Mouse (Mus musculus) intestine, postnatal 0 days (tissue): ENCODE measurements around the gene Shisa8. TPM values are rescaled to one million over a fixed set of nuclear protein-coding genes. Genes with fewer than 3 reads are reported as not detected.
A peak's percentile ranks its signal among the peaks of the same experiment; 100 is the strongest.

Source experiments
- ATAC-seq: fragments of 200-750 bp; cut with Nextera tagmentation; 2 replicates; pipeline ENCODE4 v1.8.0; 2017; ENCODE audit warnings: mild to moderate bottlenecking, moderate TSS enrichment, moderate library complexity
- H3K27ac ChIP-seq: fragments of 300-500 bp; sonication (generic); 2 replicates; pipeline ENCODE4 v1.5.1; 2014; ENCODE audit warnings: mild to moderate bottlenecking, low read depth, low read length, moderate library complexity
- H3K27me3 ChIP-seq: fragments of 300-500 bp; sonication (generic); replicated peaks from 2 replicates; pipeline ENCODE4 v1.6.1; 2014; ENCODE audit warnings: low read length, mixed read lengths; ENCODE audit not compliant: control insufficient read depth, insufficient read depth
- H3K36me3 ChIP-seq: fragments of 300-500 bp; sonication (generic); 2 replicates; pipeline ENCODE4 v1.6.1; 2014; ENCODE audit warnings: mild to moderate bottlenecking, moderate library complexity; ENCODE audit not compliant: control insufficient read depth, insufficient read depth
- H3K4me1 ChIP-seq: fragments of 300-500 bp; sonication (generic); replicated peaks from 2 replicates; pipeline ENCODE4 v1.6.1; 2014; ENCODE audit warnings: antibody characterized with exemption, low read length, mixed read lengths; ENCODE audit not compliant: control insufficient read depth, insufficient read depth
- H3K4me2 ChIP-seq: fragments of 300-500 bp; sonication (generic); replicated peaks from 2 replicates; pipeline ENCODE4 v1.6.1; 2014; ENCODE audit warnings: low read depth, mild to moderate bottlenecking, moderate library complexity
- H3K4me3 ChIP-seq: fragments of 300-500 bp; sonication (generic); 2 replicates; pipeline ENCODE4 v1.5.1; 2014; ENCODE audit warnings: low read depth, low read length
- H3K9ac ChIP-seq: fragments of 300-500 bp; sonication (generic); 2 replicates; pipeline ENCODE4 v1.6.1; 2014; ENCODE audit warnings: mild to moderate bottlenecking, low read depth, low read length
- H3K9me3 ChIP-seq: fragments of 300-500 bp; sonication (generic); 2 replicates; pipeline ENCODE4 v1.6.1; 2016; ENCODE audit warnings: mixed run types; ENCODE audit not compliant: control insufficient read depth
- CTCF ChIP-seq: sonication (generic); IDR thresholded peaks from 2 replicates; pipeline ENCODE4 v1.5.1; 2016; ENCODE audit warnings: low read depth, mild to moderate bottlenecking, control low read depth, antibody characterized with exemption, moderate library complexity
- WGBS: fragments of 180-500 bp; shearing (Covaris S2); extraction: QIAGEN DNeasy Blood & Tissue Kit; methylation state at CpG from one replicate; pipeline ENCODE4 v1.1.7; 2014; 5-methylcytosine and 5-hydroxymethylcytosine counted together
- microRNA counts: library from miRNA; unstranded; fragments of <30 nt; microRNA quantifications from one replicate; lab custom pipeline; 2016
- microRNA-seq: library from miRNA; unstranded; fragments of <30 nt; microRNA quantifications from one replicate; pipeline ENCODE4, GENCODE M21; 2016
- polyA plus RNA-seq: library from polyadenylated mRNA; unstranded; fragments of >200 nt; fragmentation: Nextera tagmentation; extraction: Ambion mirVana; gene quantifications from 2 replicates; pipeline ENCODE4 v1.2.1, GENCODE M21; 2015

The Shisa8 gene
- polyA plus RNA-seq, 1 experiment from 2014 or later = not detected

DNA sequence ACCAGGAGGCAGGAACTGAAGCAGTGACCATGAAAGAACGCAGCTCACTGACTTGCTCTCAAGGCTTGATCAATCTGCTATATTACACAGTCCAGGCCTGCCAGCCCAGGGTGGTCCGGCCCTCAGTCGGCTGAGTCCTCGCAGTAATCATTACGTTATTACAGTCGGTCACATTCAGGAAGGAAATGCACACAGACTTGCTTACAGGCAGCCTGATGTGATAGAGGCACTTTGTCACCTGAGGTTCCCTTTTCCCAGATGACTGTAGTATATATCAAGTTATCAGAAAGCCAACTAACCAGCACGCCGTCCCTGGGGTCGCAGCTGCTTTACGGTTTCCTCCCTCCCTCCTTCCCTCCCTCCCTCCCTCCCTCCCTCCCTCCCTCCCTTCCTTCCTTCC is 55.7 kb downstream of the Shisa8 start:
- Histone ChIP-seq H3K27me3 (no peaks in the 10 kb centered on the region), H3K9me3 (no peaks in the 10 kb centered on the region), H3K27ac (no peak overlapping the region), H3K36me3 (no peaks in the 10 kb centered on the region), H3K4me1 (peaks cover 21% of the 10 kb centered on the region), H3K9ac (no peak overlapping the region), H3K4me2 (no peak overlapping the region), H3K4me3 (no peak overlapping the region)
- 48% methylated on average over 10 of the region's 10 CpGs for WGBS
- ATAC-seq = no peak
- TF ChIP-seq CTCF = no peak

DNA sequence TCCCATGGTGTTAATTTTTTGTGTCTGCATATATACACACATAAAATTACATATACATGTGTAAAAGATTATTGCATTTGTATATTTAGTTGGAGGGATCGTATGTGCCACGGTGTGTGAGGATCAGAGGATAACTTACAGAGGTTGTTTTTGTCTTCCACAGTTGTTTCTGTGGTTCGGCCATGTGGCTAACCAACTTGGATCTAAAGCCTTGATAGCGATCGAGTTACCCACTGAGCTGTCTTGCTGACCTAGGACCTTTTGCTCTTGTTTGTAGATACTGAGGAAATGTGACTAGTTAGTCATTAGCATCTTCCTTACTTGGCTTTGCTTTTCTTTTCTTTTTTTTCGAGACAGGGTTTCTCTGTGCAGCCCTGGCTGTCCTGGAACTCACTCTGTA is 56.3 kb downstream of the Shisa8 start:
- no peak overlapping the region for H3K4me3 ChIP-seq
- TF ChIP-seq CTCF = no peak
- no peaks in the 10 kb centered on the region for H3K36me3 ChIP-seq
- no peak for ATAC-seq
- no peaks in the 10 kb centered on the region for H3K9me3 ChIP-seq
- 79% methylated on average over 6 of the region's 6 CpGs for WGBS
- no peaks in the 10 kb centered on the region for H3K27me3 ChIP-seq
- no peak overlapping the region for H3K9ac ChIP-seq
- no peak overlapping the region for H3K27ac ChIP-seq
- H3K4me2 ChIP-seq = no peak overlapping the region
- peaks cover 18% of the 10 kb centered on the region for H3K4me1 ChIP-seq

MicroRNAs within 50 kb of the gene (microRNA counts, 519-probe panel; counts per million panel counts)
- 3,324 counts per million, percentile 38 among the panel's probes with 10 or more counts for microRNA mmu-miR-33 (lab: Ali Mortazavi, UCI)

Small RNA genes lying within 50 kb of the gene (microRNA-seq; reads per million reads assigned to microRNA genes)
- 91.8 reads per million, percentile 47 among the genes with 10 or more reads in this experiment for gene Mir33

Other genes starting within 250 kb of the Shisa8 start
- not detected in 2 replicates for gene 1700029P11Rik, start 232.3 kb downstream of the Shisa8 start, polyA plus RNA-seq
- gene Xrcc6, start 225.0 kb downstream of the Shisa8 start, polyA plus RNA-seq = 22.6 and 23.2 TPM in 2 replicates
- 10.0 and 12.1 TPM in 2 replicates for gene Desi1, start 179.0 kb downstream of the Shisa8 start, polyA plus RNA-seq
- gene Snu13, start 165.2 kb downstream of the Shisa8 start, polyA plus RNA-seq = 86.1 and 99.0 TPM in 2 replicates
- not detected in 2 replicates for gene 4930407I10Rik, start 153.7 kb downstream of the Shisa8 start, polyA plus RNA-seq
- gene Mei1, start 142.8 kb downstream of the Shisa8 start, polyA plus RNA-seq = not detected in 2 replicates
- 3.5 and 4.2 TPM in 2 replicates for gene Ccdc134, start 84.9 kb downstream of the Shisa8 start, polyA plus RNA-seq
- 68.7 and 69.5 TPM in 2 replicates for gene Srebf2, start 65.6 kb downstream of the Shisa8 start, polyA plus RNA-seq
- 0.10 TPM in 1 of 2 replicates, not detected in the other for gene Tnfrsf13c, start 11.6 kb upstream of the Shisa8 start, polyA plus RNA-seq
- gene Cenpm, start 31.9 kb upstream of the Shisa8 start, polyA plus RNA-seq = 14.8 and 16.5 TPM in 2 replicates
- 0.13 TPM in 1 of 2 replicates, not detected in the other for gene 1500009C09Rik, start 39.6 kb upstream of the Shisa8 start, polyA plus RNA-seq
- gene Sept3, start 62.1 kb upstream of the Shisa8 start, polyA plus RNA-seq = 1.7 and 3.0 TPM in 2 replicates
- not detected in 2 replicates for gene Wbp2nl, start 86.1 kb upstream of the Shisa8 start, polyA plus RNA-seq
- gene Naga, start 126.1 kb upstream of the Shisa8 start, polyA plus RNA-seq = 1,439 and 1,503 TPM in 2 replicates
- gene Pheta2, start 126.1 kb upstream of the Shisa8 start, polyA plus RNA-seq = 5.4 and 5.5 TPM in 2 replicates
- gene Smdt1, start 126.1 kb upstream of the Shisa8 start, polyA plus RNA-seq = 448 and 457 TPM in 2 replicates
- gene Ndufa6, start 141.5 kb upstream of the Shisa8 start, polyA plus RNA-seq = 830 and 832 TPM in 2 replicates
- gene Cyp2d22, start 167.4 kb upstream of the Shisa8 start, polyA plus RNA-seq = 5.7 and 7.6 TPM in 2 replicates
- not detected in 2 replicates for gene Cyp2d11, start 181.2 kb upstream of the Shisa8 start, polyA plus RNA-seq
- 0.25 and 0.39 TPM in 2 replicates for gene Cyp2d10, start 194.4 kb upstream of the Shisa8 start, polyA plus RNA-seq
- gene Cyp2d9, start 220.6 kb upstream of the Shisa8 start, polyA plus RNA-seq = not detected in 2 replicates